Mouse (Mus musculus) naive thymus-derived CD4-positive, alpha-beta T cell, adult 5 months (primary cell): ENCODE data around the gene Vmn1r48. TPM values are rescaled to one million over a fixed set of nuclear protein-coding genes. Genes with fewer than 3 reads are reported as not detected.

Source experiments
- polyA plus RNA-seq: library from polyadenylated mRNA; unstranded; fragments of 100-300 nt; shearing (Covaris generic); gene quantifications from one replicate; pipeline ENCODE4 v1.2.1, GENCODE M21; 2017

The Vmn1r48 gene
- polyA plus RNA-seq = not detected

GRCm38 (mm10) chr6:90036741-90037140 is at the start of gene Vmn1r48:
Gene Vmn1r48 (minus strand): TSS chr6:90036841.

GRCm38 (mm10) chr6:90078406-90078805 is 41.8 kb upstream of the Vmn1r48 start, which contains the start of gene Vmn1r49:
Gene Vmn1r49 (minus strand): TSS chr6:90078506.

GRCm38 (mm10) chr6:90015847-90016246 is 20.8 kb downstream of the Vmn1r48 start, which contains the start of gene Vmn1r47:
Gene Vmn1r47 (plus strand): TSS chr6:90016147.

Other genes with a start within 250 kb of the Vmn1r48 start
- gene Vmn1r42, start 160.4 kb downstream of the Vmn1r48 start, polyA plus RNA-seq = not detected
- gene Vmn1r43, start 160.4 kb downstream of the Vmn1r48 start, polyA plus RNA-seq = not detected
- gene Vmn1r44, start 153.2 kb downstream of the Vmn1r48 start, polyA plus RNA-seq = not detected
- gene Vmn1r45, start 96.2 kb downstream of the Vmn1r48 start, polyA plus RNA-seq = not detected
- gene Vmn1r46, start 67.5 kb downstream of the Vmn1r48 start, polyA plus RNA-seq = not detected
- not detected for gene Vmn1r47, start 20.7 kb downstream of the Vmn1r48 start, polyA plus RNA-seq
- 0.05 TPM for gene Vmn1r49, start 41.7 kb upstream of the Vmn1r48 start, polyA plus RNA-seq
- not detected for gene Vmn1r50, start 64.6 kb upstream of the Vmn1r48 start, polyA plus RNA-seq
- not detected for gene Vmn1r51, start 85.8 kb upstream of the Vmn1r48 start, polyA plus RNA-seq
- not detected for gene Vmn1r52, start 138.0 kb upstream of the Vmn1r48 start, polyA plus RNA-seq
- not detected for gene V1ra8, start 166.0 kb upstream of the Vmn1r48 start, polyA plus RNA-seq
- gene Vmn1r53, start 187.6 kb upstream of the Vmn1r48 start, polyA plus RNA-seq = not detected
- not detected for gene Vmn1r54, start 209.5 kb upstream of the Vmn1r48 start, polyA plus RNA-seq